Mouse (Mus musculus) right cerebral cortex, postnatal 4 days (tissue): ENCODE data around the gene Dok5.

Experiments
- DNase-seq: peaks from one replicate; pipeline ENCODE4 v3.0.0-alpha.2; 2022

Dok5 gene

GRCm38 (mm10) chr2:170739713-170740365, 8.2 kb downstream of the Dok5 start:
- DNase-seq: no peak

GRCm38 (mm10) chr2:170743521-170743920, 11.9 kb downstream of the Dok5 start:
- DNase-seq: no peak

GRCm38 (mm10) chr2:170748901-170749300, 17.3 kb downstream of the Dok5 start:
- DNase-seq: no peak

GRCm38 (mm10) chr2:170752191-170752850, 20.7 kb downstream of the Dok5 start:
- DNase-seq: no peak

GRCm38 (mm10) chr2:170755817-170756216, 24.2 kb downstream of the Dok5 start:
- no peak for DNase-seq

GRCm38 (mm10) chr2:170756667-170757066, 25.1 kb downstream of the Dok5 start:
- DNase-seq: no peak

- DNase-seq: no peak
These were observed 25.7 kb downstream of the Dok5 start for GRCm38 (mm10) chr2:170757228-170757875.

- DNase-seq: peak; percentile 33
These were observed 26.6 kb downstream of the Dok5 start for GRCm38 (mm10) chr2:170758201-170758600.

GRCm38 (mm10) chr2:170764704-170765103, 33.1 kb downstream of the Dok5 start:
- DNase-seq: no peak

GRCm38 (mm10) chr2:170767243-170767642, 35.6 kb downstream of the Dok5 start:
- DNase-seq: no peak

GRCm38 (mm10) chr2:170768699-170769098, 37.1 kb downstream of the Dok5 start:
- DNase-seq: no peak

GRCm38 (mm10) chr2:170771555-170771954, 39.9 kb downstream of the Dok5 start:
- DNase-seq: no peak

- DNase-seq: no peak
These were observed 40.7 kb downstream of the Dok5 start for GRCm38 (mm10) chr2:170772126-170772884.

GRCm38 (mm10) chr2:170772885-170773270, 41.3 kb downstream of the Dok5 start:
- DNase-seq: no peak

GRCm38 (mm10) chr2:170775577-170775976, 44.0 kb downstream of the Dok5 start:
- no peak for DNase-seq

- no peak for DNase-seq
These were observed 44.5 kb downstream of the Dok5 start for GRCm38 (mm10) chr2:170776107-170776506.

- DNase-seq: no peak
These were observed 46.0 kb downstream of the Dok5 start for GRCm38 (mm10) chr2:170777572-170777971.

- DNase-seq: no peak
These were observed 48.6 kb downstream of the Dok5 start for GRCm38 (mm10) chr2:170780010-170780750.

GRCm38 (mm10) chr2:170788101-170788500, 56.5 kb downstream of the Dok5 start:
- no peak for DNase-seq

GRCm38 (mm10) chr2:170791332-170792017, 59.9 kb downstream of the Dok5 start:
- DNase-seq: no peak

- no peak for DNase-seq
These were observed 63.6 kb downstream of the Dok5 start for GRCm38 (mm10) chr2:170795242-170795641.

- DNase-seq: no peak
These were observed 71.4 kb downstream of the Dok5 start for GRCm38 (mm10) chr2:170802984-170803383.
